Mouse (Mus musculus) heart, postnatal 0 days (tissue): ENCODE data around the gene Ece1. TPM values are rescaled to one million over a fixed set of nuclear protein-coding genes. Genes with fewer than 3 reads are reported as not detected.

Experiments
- ATAC-seq: fragments of 200-750 bp; cut with Nextera tagmentation; 2 replicates; pipeline ENCODE4 v1.8.0; 2017; ENCODE audit warnings: low read depth, moderate number of reproducible peaks, moderate library complexity; ENCODE audit not compliant: insufficient read depth
- DNase-seq: peaks from one replicate; pipeline ENCODE4 v3.0.0-alpha.2; 2016; ENCODE audit warnings: low spot score
- H3K27ac ChIP-seq: fragments of 300-500 bp; sonication (generic); 2 replicates; pipeline ENCODE4 v1.5.1; 2014; ENCODE audit warnings: low read depth, mild to moderate bottlenecking
- H3K27me3 ChIP-seq: fragments of 300-500 bp; sonication (generic); 2 replicates; pipeline ENCODE4 v1.6.1; 2014; ENCODE audit warnings: low read length, mixed read lengths; ENCODE audit not compliant: control insufficient read depth, insufficient read depth
- H3K36me3 ChIP-seq: fragments of 300-500 bp; sonication (generic); replicated peaks from 2 replicates; pipeline ENCODE4 v1.6.1; 2014; ENCODE audit warnings: low read length, mixed read lengths; ENCODE audit not compliant: control insufficient read depth, insufficient read depth
- H3K4me1 ChIP-seq: fragments of 300-500 bp; sonication (generic); 2 replicates; pipeline ENCODE4 v1.6.1; 2014; ENCODE audit warnings: antibody characterized with exemption; ENCODE audit not compliant: control insufficient read depth, insufficient read depth
- H3K4me2 ChIP-seq: fragments of 300-500 bp; sonication (generic); 2 replicates; pipeline ENCODE4 v1.6.1; 2014; ENCODE audit warnings: low read depth, mild to moderate bottlenecking, low read length, moderate library complexity
- H3K4me3 ChIP-seq: fragments of 300-500 bp; sonication (generic); 2 replicates; pipeline ENCODE4 v1.5.1; 2014; ENCODE audit warnings: low read depth, low read length
- H3K9ac ChIP-seq: fragments of 300-500 bp; sonication (generic); replicated peaks from 2 replicates; pipeline ENCODE4 v1.6.1; 2014; ENCODE audit warnings: low read depth, low read length, mixed read lengths
- H3K9me3 ChIP-seq: fragments of 300-500 bp; sonication (generic); replicated peaks from 2 replicates; pipeline ENCODE4 v1.6.1; 2016; ENCODE audit warnings: low read length; ENCODE audit not compliant: control insufficient read depth
- CTCF ChIP-seq: IDR thresholded peaks from 2 replicates; pipeline ENCODE4 v1.5.1; 2016; ENCODE audit warnings: antibody characterized with exemption, control low read depth, low read depth
- EP300 ChIP-seq: IDR thresholded peaks from 2 replicates; pipeline ENCODE4 v1.6.1; 2016; ENCODE audit warnings: antibody characterized with exemption, low read depth
- WGBS: fragments of 180-500 bp; shearing (Covaris S2); extraction: QIAGEN DNeasy Blood & Tissue Kit; methylation state at CpG from one replicate; pipeline ENCODE4 v1.1.7; 2014; 5-methylcytosine and 5-hydroxymethylcytosine counted together
- polyA plus RNA-seq: library from polyadenylated mRNA; unstranded; fragments of >200 nt; fragmentation: Nextera tagmentation; extraction: Ambion mirVana; gene quantifications from 2 replicates; pipeline ENCODE4 v1.2.1, GENCODE M21; 2015
- total RNA-seq: library from RNA; depleted of rRNA; stranded (reverse); fragments of >200 nt; gene quantifications from 2 replicates; pipeline ENCODE4 v1.2.3, GENCODE M21; 2014; ENCODE audit warnings: low replicate concordance

Ece1 gene
- total and polyA plus RNA-seq, 2 experiments from 2014 or later, result 35.4 to 140 TPM

- 94% methylated on average over 1 of the region's 1 CpGs for WGBS
- H3K4me3 ChIP-seq, result no peak overlapping the region
- ATAC-seq (no peak), DNase-seq (no peak)
- no peak overlapping the region for H3K9ac ChIP-seq
- no peak overlapping the region for H3K4me2 ChIP-seq
- no peak overlapping the region for H3K27ac ChIP-seq
- H3K27me3 ChIP-seq, result no peaks in the 10 kb centered on the region
- no peak for TF ChIP-seq CTCF
- no peak for TF ChIP-seq EP300
- peaks cover 4% of the 10 kb centered on the region; the same call in 1 of the 2 replicates for H3K4me1 ChIP-seq
- H3K36me3 ChIP-seq, result no peaks in the 10 kb centered on the region
- H3K9me3 ChIP-seq, result no peaks in the 10 kb centered on the region
Observed at GRCm38 (mm10) chr4:137982869-137983268, 120.8 kb downstream of the Ece1 start.

- Histone ChIP-seq H3K4me3 (no peak overlapping the region), H3K9me3 (no peaks in the 10 kb centered on the region), H3K36me3 (no peaks in the 10 kb centered on the region), H3K4me2 (no peak overlapping the region), H3K27ac (no peak overlapping the region), H3K4me1 (peaks cover 4% of the 10 kb centered on the region; the same call in 1 of the 2 replicates), H3K9ac (no peak overlapping the region), H3K27me3 (no peaks in the 10 kb centered on the region)
- DNase-seq, result peak; percentile 26
- no peak for ATAC-seq
- 31% methylated on average over 10 of the region's 10 CpGs for WGBS
- TF ChIP-seq CTCF (no peak), EP300 (no peak)
Observed at GRCm38 (mm10) chr4:137984212-137984611, 122.2 kb downstream of the Ece1 start.

- 66% methylated on average over 5 of the region's 5 CpGs for WGBS
- Histone ChIP-seq H3K27ac (no peak overlapping the region), H3K36me3 (no peaks in the 10 kb centered on the region), H3K4me1 (peaks cover 4% of the 10 kb centered on the region; the same call in 1 of the 2 replicates), H3K9ac (no peak overlapping the region), H3K4me2 (no peak overlapping the region), H3K27me3 (no peaks in the 10 kb centered on the region), H3K9me3 (no peaks in the 10 kb centered on the region), H3K4me3 (no peak overlapping the region)
- DNase-seq (no peak), ATAC-seq (no peak)
- TF ChIP-seq CTCF (no peak), EP300 (no peak)
Observed at GRCm38 (mm10) chr4:137984746-137985145, 122.7 kb downstream of the Ece1 start.

GRCm38 (mm10) chr4:137989426-137989825 lies 127.4 kb downstream of the Ece1 start:
- TF ChIP-seq CTCF (no peak), EP300 (no peak)
- Histone ChIP-seq H3K4me2 (no peak overlapping the region), H3K36me3 (no peaks in the 10 kb centered on the region), H3K9me3 (0 out of 2 replicates have a peak, but pooled peaks cover 3% of the 10 kb centered on the region), H3K9ac (no peak overlapping the region), H3K27me3 (no peaks in the 10 kb centered on the region), H3K4me1 (0 out of 2 replicates have a peak, but pooled peaks cover 6% of the 10 kb centered on the region), H3K4me3 (no peak overlapping the region), H3K27ac (no peak overlapping the region)
- ATAC-seq, result no peak
- no peak for DNase-seq
- WGBS, result 90% methylated on average over 5 of the region's 5 CpGs

GRCm38 (mm10) chr4:137990433-137990832 lies 128.4 kb downstream of the Ece1 start:
- 83% methylated on average over 4 of the region's 4 CpGs for WGBS

GRCm38 (mm10) chr4:137991240-137991639 lies 129.2 kb downstream of the Ece1 start:
- ATAC-seq (no peak), DNase-seq (no peak)
- Histone ChIP-seq H3K4me2 (no peak overlapping the region), H3K4me1 (peaks cover 24% of the 10 kb centered on the region), H3K9me3 (0 out of 2 replicates have a peak, but pooled peaks cover 3% of the 10 kb centered on the region), H3K4me3 (no peak overlapping the region), H3K9ac (no peak overlapping the region), H3K36me3 (no peaks in the 10 kb centered on the region; the same call in 1 of the 2 replicates), H3K27me3 (no peaks in the 10 kb centered on the region), H3K27ac (no peak overlapping the region)
- no peak for TF ChIP-seq CTCF
- no peak for TF ChIP-seq EP300
- 70% methylated on average over 7 of the region's 7 CpGs for WGBS

More at GRCm38 (mm10) chr4:137990433-137990832, 128.4 kb downstream of the Ece1 start:
- no peak overlapping the region for H3K27ac ChIP-seq
- H3K4me1 ChIP-seq, result peaks cover 16% of the 10 kb centered on the region
- no peaks in the 10 kb centered on the region for H3K36me3 ChIP-seq
- ATAC-seq, result no peak
- DNase-seq, result no peak
- no peaks in the 10 kb centered on the region for H3K27me3 ChIP-seq
- H3K4me2 ChIP-seq, result no peak overlapping the region
- H3K9ac ChIP-seq, result no peak overlapping the region
- H3K4me3 ChIP-seq, result no peak overlapping the region
- 0 out of 2 replicates have a peak, but pooled peaks cover 3% of the 10 kb centered on the region for H3K9me3 ChIP-seq
- TF ChIP-seq EP300, result no peak
